Mouse (Mus musculus): ENCODE measurements around the gene Atp13a2.

Gene Atp13a2

DNA sequence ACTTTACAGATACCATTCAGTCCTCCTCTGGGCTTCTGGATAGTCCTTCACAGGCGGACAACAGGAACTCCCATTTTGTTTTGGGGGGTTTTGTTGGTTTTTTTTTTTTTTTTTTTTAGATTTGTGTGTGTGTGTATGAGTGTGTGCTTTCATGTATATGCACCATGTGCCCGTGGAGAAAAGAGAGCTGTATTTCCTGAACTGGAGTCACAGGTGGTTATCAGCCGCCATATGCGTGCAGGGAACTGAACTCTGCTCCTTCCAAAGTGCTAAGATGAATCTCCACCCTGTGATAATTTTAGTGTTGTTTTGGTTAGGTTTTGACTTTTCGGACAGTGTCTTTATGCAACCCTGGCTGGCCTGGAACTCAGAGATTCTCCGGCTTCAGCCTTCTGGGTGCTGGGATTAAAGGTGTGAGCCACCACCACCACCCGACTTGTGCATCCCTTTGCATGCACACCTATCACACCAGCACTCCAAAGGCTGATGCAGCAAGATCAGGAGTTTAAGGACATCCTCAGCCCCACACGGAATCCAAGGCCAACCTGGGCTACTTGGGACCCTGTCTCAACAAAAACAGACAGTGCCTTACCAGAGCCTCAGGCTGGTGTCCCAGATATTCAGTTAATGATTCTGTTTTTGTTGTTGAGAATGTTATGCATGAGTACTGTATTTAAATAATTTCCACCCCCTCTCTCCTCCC lies 24.3 kb upstream of the Atp13a2 start:
- no peak for DNase-seq (ENCODE audit: low spot score in 2 of 2)

DNA sequence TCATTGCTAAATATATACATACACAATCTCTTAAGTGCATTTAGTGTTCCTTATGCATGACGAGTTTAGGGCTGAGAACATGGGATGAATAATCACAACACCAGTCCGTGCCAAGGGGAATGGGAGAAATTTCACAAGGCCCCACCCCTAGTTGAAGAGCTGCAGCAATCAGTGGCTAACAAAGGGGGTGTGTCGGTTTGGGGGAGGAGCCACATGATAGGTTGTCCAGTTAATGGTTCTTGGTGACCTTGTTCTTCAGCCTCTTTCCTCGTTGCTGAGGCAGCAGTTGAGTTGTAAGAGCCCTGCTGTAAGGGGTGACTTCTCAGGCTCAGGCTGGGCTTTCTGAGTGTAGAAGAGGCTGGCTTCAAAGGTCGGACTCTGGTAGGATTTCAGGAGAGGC lies 23.7 kb upstream of the Atp13a2 start:
- DNase-seq (ENCODE audit: low spot score in 2 of 2), result no peak

DNA sequence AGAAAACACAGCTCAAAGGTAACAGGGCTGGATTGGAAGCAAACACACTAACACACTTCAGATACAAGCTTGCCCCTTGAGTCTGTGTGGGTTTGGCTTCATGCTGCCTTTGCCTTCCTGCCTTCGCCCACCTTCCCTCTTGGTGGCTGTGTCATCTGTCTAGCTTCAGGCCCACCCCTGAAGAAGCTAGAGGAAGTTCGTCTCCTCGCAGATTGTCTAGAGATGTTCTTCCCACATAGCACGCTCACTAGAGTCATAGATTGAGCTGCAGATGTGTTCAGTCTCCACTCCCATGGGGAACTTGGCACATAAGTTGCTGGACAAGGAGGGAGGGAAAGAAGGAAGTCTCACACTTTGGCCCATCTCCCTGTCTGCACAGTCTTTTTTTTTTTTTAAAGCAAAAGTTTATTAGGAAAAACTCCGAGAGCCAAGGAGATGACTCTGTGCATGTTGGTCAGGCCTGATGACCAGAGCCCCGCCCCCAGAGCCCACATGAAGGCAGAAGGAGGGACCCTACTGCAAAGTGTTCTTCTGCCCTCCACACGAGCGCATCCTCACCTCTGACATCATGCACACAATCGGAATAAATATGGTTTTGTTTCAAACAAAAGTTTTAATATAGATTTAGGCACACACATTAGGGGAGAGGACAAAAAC lies 22.6 kb upstream of the Atp13a2 start:
- DNase-seq (ENCODE audit: low spot score in 2 of 2), result peak in 1 of 2 experiments; percentile 50

DNA sequence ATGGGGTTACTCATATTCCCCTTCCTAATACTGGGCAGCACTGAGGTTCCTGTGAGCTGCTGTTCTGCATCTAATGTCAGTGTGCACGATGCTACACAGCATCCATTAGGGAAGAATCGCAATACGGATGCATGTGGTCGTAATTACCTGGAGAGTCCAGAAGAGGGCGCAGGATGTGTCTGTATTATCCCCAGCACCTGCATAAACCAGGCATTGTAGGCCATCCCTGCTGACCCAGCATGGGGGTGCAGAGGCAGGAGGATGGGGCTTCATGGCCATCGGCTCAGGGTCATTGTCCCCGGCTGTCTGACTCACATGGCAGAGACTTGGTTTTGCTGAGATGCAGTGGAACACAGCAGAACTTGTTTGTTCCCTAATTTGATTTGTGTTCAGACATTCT lies 22.1 kb upstream of the Atp13a2 start:
- DNase-seq (ENCODE audit: low spot score in 2 of 2), result peak in 1 of 2 experiments; percentile 87

DNA sequence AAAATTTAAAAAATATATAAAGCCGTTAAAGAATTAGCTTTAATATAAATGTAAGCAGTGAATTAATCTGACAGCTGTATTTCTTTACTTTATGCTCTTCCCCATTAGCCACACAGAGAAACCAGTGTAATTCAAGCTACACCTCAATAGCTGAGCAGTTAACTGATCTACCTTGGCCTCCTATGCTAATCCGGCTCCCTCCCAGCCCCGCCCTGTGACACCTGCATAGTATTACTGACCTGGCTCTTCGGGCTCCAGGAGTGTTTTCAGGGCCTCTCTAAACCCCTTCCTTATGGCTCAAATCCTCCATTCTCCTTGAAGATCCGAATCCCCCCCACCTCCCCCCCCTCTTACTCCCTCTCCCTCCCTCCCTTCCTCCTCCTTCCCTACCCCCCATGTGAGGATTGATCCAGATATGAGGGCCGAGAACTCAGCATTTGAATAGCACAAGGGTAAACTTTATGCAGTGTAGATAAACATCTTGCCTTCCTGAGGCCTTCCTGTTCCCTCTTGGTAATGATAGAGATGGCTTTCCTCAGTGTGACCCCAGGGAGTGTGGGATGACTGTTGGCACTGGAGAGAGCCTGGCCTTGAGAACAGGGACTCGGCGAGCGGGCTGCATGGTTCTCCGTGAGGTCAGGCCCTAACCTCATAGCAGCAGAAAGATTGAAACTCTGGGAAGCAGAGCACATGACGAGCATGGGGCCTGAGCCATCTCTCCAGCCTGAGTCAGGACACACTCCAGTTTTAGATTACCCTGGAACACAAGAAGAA lies 19.1 kb upstream of the Atp13a2 start:
- DNase-seq (ENCODE audit: low spot score in 2 of 2), result no peak

DNA sequence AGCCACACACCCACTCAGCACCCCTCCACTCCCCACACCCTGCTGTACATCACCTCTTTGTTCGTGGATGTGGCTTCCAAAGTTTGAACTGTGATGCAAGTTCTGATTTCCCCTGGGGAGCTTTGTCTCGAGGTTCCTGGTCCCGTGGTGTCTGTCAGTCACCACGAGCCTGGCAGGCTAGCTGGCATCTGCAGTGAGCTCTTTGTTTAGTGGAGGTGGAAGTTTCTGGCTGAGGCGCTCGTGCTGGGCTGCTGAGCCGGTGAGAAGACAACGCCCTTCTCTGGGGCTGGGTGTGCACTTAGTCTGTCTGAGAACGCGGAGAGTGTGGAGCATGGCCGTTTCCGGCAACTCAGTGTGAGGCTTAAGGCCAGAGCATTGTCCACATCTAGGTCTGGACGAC lies 15.0 kb upstream of the Atp13a2 start:
- DNase-seq (ENCODE audit: low spot score in 2 of 2), result no peak

DNA sequence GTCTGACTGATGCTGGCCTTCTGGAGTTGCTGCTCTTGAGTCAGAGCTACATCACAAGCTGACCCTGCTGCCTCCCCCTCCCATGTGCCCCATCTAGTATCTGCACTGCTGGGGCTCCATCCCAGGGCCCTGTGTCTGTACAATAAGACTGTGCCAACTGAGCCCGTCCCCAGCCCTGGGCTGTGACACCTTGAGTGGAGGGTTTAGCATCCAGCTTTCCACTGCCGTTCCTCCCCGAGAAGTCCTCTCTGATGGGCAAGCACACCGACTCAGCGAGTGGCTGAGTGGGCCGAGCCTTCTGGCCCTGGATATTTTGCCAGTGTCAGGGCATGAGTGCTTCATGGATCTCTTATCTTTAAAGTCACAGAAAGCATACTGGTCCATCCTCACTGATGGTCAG lies 12.3 kb upstream of the Atp13a2 start:
- DNase-seq (ENCODE audit: low spot score in 2 of 2), result no peak

DNA sequence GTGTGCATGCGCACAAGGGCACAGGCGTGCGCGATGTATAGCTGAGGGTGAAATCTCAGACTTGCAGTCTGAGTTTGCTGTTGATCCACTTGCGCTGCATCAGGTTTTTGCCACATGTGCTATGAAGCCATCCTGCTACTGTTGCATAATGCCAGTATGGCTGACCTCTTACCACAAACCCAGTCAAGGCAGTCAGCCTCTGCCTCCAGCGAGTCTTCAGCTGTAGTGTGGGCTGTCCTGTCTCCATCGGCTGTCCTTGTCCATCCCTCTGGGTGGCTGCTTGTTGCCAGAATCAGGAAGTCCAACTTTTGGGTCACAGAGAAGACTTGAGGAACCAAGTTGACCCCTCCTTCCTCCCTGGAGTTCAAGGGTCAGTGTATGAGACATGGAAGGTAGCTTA lies 11.3 kb upstream of the Atp13a2 start:
- DNase-seq (ENCODE audit: low spot score in 2 of 2), result no peak

DNA sequence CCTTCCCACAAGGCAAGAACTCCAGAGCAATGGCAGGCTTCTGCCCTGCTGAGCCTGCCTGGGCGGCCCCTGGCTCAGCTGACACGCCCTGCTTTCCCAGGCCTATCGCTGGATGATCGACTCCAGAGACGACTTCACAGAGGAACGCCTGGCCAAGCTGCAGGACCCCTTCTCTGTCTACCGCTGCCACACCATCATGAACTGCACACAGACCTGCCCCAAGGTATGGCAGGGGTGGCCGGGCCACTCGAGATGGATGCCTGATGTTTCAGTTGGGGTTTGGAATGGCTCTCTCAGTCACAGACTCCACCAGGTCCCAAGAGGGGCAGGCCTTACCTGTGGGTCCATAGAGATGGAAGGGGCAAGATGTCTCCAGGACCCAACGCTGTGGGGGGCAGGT lies 9.4 kb upstream of the Atp13a2 start:
- no peak for DNase-seq (ENCODE audit: low spot score in 2 of 2)

DNA sequence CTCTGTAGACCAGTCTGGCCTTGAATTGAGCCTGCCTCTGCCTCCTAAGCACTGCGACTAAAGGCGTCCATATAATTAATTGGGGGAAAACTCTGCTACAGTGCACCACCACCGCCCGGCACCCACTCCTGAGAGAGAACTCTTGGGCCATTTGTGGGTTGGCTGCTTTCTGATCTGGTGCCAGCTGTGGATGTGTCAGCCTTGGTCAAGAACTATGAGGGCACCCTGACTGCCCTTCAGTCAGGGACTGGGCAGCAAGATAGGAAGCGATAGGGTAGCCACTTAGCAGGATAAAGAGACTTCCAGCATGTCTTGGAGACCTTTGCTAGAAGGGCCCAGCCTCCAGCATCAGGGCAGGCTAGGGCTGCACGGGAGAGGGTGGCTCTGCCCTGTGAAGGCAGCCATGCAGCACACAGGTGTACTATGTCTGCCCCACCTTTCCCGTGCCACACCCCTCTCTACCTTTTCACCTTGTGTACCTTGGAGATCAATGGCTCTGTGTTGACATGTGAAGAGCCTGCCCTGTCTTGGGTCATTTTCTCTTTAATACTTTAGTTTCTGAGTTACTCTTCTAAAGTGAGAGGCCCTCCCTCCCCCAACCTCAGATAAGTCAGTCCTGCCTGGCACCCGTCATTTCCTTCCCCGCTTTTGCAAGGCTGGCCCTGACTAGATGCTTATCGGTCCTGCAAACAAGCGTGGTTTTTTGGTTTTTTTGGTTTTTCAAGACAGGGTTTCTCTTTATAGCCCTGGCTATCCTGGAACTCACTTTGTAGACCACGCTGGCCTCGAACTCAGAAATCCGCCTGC lies 8.6 kb upstream of the Atp13a2 start:
- no peak for DNase-seq (ENCODE audit: low spot score in 2 of 2)

DNA sequence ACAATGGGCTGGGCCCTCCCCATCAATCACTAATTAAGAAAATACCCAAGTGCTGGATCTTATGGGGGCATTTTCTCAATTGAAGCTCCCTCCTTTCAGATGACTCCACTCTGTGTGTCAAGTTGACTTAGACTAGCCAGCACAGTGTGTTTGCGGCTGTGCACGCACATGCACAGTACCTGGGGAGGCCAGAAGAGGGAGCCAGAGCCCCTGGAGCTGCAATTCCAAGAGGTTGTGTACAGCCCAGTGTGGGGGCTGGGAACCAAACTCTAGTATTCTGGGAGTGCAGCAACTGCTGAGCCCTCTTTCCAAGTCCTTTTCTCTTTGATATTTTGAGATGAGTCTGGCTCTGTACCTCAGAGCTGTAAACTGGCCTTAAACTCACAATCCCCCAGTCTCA lies 5.1 kb upstream of the Atp13a2 start:
- no peak for DNase-seq (ENCODE audit: low spot score in 2 of 2)

DNA sequence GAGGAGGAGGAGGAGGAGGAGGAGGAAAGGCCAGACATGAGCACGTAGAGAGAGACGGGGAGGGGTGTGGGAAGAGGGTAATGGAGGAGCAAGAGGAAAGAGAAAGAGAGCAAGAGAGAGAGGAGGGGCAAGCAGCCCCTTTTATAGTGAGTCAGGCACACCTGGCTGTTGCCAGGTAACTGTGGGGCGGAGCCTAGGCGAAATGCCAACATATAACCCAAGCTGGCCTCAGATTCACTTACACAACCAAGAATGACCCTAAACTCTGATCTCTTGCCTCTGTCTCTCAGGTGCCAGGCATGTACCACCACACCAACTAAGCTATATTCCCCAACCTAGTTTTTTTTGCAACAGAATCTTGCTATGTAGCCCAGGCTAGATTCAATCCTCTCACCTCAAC lies 3.9 kb upstream of the Atp13a2 start:
- no peak for DNase-seq (ENCODE audit: low spot score in 2 of 2)

DNA sequence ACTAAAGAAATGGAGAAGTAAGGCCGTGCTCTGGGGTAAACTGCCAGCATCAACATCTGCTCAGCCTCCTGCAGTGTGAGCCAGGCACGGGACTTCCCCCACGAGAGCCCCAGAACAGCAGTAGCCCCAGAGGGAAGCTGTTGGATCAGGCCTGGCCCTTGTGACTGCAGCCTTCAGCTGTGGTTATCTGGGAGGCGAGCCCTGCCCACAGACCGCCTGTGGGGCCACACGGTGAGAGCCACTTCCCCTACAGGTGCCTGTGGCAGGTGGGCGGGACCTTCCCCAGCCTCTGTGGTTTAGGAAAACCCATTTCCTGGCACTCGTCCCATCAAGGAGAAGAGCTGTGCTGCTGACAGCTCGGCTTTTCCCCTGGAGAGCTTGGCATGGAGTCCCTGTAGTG lies 3.2 kb upstream of the Atp13a2 start:
- peak in 1 of 2 experiments; percentile 63 for DNase-seq (ENCODE audit: low spot score in 2 of 2)

DNA sequence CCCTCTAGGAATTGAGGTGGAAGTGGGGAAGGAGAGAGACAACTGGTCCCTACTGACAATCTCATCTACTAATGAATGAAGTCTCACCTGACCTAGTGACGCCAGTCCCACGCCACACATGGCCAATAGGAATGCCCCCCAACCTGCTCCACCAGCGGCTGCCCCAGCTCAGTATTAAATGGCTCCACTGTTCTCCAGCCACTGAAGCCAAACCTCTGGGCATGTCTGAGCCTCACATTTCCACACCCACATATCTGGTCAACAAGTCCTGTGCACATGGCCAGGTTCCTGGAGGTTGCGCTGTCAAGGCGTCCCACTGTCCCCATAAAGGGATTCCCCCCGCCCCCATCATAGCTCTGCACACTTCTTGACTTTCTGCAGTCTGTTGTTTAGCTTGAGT lies 2.1 kb upstream of the Atp13a2 start:
- DNase-seq (ENCODE audit: low spot score in 2 of 2), result no peak

DNA sequence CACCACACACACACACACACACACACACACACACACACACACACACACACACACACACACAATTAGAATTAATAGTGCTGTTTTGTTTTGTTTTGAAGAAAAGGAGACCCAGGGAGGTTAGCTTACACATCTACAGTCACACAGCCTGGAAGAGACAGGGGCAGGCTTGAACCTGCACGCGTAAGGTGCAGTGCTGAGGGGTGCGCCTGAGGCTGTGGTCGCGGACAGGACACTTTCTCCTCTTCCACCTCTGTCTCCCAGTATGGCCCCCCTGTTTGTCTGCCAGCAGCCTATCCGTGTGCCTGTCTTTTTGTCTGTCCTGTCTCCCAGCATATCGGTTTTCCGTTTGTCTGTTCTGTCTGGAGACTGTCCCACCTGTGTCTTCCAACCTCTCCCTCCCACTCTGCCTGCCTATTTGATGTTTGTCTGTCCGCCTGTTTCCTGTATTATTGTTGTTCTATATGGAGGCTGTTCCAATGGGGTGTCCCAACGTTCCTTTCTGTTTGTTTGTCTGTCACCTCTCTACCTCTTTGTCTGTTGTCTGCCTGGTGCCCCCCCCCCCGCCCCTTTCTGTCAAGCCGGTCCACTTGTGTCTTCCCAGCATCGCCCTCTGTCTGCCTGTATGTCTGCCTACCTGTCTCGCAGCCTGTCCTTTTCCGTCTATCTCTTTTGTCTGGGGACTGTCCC lies 506 bp upstream of the Atp13a2 start:
- no peak for DNase-seq (ENCODE audit: low spot score in 2 of 2)

DNA sequence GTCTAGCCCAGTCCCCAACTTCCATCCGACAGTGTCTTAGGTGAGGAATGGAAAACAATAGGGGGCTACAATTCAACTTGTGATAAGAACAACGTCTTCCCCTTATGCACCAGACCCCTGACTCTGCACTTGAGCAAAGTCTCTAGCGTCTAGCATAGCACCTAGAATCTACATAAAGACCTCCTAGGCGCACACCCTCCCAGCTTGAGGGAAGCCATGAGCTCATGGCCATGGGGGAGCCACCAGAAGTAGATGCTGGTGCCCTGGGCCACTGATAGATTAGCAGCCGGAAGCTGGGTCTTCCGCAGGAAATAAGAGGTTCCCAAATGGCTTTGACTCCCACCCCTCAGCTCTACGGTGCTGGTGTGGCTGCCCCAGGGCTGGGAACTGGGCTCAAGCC lies 803 bp downstream of the Atp13a2 start:
- no peak for DNase-seq (ENCODE audit: low spot score in 2 of 2)

DNA sequence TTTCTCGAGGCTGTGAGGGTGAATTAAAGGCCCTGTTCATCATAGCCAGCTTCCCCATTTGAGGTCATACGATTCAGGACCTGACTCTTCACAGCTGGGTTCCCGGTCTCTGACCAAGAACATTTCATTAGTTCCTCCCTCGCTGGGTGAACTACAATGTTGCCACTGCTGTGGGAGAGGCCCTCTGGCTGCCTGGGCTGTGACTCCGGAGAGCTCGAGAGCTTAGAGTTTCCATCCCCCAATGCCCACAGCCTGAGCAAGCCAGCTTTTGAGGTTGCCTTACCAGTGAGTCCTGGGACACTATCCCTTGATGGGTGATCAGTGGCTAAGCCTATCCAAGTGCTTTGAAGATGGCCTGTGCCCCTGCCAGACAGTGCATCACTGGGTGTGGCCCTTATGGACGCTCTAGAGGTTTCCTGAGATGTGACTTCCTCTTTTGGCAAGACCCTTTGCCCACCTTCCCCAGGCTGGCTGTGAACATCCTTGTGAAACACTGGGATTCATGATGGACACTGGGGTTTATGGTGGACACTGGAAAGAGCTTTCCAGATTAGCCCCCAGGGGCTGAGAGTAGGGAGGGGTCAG lies 2.1 kb downstream of the Atp13a2 start:
- DNase-seq (ENCODE audit: low spot score in 2 of 2), result no peak

DNA sequence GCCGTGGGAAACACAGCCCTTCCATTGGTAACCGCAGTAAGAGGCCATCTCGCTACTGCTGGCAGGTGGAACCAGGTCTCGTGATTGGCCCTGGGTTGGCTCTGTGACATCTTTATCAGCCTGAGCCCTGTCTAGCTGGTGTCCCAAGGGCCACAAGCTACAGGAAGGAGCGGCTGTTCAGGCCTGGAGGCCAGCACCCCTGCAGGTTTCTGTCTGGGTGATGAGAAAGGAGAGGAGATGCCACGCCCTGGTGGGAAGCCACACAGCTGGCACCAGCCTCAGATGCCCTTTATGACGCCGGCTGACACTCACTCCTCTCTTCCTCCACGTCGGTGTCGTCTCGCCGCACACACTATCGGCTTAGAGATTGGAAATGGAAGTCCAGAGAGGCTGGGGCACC lies 2.8 kb downstream of the Atp13a2 start:
- no peak for DNase-seq (ENCODE audit: low spot score in 2 of 2)

DNA sequence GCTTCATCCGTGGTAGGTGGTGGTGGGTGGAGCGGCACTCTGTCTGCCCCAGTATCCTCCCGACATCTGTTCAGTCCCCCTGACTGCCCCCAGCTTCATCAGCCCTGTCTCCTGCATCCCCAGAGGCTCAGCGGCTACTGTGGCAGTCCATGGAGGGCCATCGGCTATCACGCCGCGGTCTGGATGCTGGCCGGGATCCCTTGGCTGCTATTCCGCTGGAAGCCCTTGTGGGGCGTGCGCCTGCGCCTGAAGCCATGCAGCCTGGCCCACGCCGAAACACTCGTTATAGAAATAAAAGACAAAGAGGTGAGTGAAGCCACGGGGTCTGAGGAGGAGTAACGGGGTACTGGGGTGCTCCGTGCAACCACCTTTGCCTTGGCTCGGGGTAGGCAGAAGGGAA lies 5.5 kb downstream of the Atp13a2 start:
- no peak for DNase-seq (ENCODE audit: low spot score in 2 of 2)

DNA sequence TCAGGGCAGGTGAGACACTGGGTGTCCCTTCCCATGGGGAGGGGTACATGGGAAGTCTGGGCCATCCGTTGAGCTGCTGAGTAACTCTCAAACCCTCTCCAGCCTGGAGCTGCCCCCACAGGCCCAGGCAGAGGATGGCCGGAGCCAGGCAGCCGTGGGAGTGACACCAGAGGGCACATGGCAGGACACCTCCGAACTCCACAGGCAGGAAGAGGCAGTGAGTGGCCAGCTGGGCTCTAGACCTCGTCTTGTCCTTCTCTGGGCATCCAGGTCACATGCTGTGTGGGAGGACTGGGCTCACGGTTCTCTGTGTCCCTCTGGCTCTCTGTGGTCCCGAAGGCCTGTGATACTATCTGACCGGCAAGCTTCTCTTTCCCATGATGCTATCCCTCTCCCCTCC lies 7.2 kb downstream of the Atp13a2 start:
- no peak for DNase-seq (ENCODE audit: low spot score in 2 of 2)

DNA sequence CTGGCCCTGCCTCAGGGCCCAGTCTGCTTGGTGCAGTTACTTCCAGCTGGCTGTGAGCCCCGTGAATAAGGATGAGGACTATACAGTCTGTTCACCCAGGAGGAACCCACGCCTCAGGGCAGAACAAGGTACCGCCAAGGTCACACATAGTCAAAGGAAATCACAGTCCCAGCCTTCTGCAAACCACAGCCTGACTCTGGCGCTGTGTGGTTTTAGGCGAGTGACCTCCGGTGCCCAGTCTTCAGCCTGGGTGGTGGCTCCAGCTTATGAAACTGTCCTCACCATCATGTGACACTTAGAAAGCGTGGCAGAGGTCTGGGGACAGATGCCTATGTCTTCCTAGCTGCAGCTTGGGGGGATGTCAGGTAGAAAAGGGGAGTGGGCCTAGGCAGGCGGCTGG lies 9.1 kb downstream of the Atp13a2 start:
- DNase-seq (ENCODE audit: low spot score in 2 of 2), result no peak

All from left cerebral cortex, adult 9 months (tissue).